Mouse (Mus musculus) erythroblast, embryonic 14.5 days (primary cell): ENCODE results near the gene Gm20517.

Source experiments
- GATA1 ChIP-seq: IDR thresholded peaks from 2 replicates; pipeline ENCODE4 v1.6.1; 2012; ENCODE audit warnings: low read length, inconsistent platforms, mixed read lengths
- TAL1 ChIP-seq: IDR thresholded peaks from 3 replicates; pipeline ENCODE4 v1.6.1; 2012; ENCODE audit warnings: low read length, inconsistent platforms, mixed read lengths

DNA sequence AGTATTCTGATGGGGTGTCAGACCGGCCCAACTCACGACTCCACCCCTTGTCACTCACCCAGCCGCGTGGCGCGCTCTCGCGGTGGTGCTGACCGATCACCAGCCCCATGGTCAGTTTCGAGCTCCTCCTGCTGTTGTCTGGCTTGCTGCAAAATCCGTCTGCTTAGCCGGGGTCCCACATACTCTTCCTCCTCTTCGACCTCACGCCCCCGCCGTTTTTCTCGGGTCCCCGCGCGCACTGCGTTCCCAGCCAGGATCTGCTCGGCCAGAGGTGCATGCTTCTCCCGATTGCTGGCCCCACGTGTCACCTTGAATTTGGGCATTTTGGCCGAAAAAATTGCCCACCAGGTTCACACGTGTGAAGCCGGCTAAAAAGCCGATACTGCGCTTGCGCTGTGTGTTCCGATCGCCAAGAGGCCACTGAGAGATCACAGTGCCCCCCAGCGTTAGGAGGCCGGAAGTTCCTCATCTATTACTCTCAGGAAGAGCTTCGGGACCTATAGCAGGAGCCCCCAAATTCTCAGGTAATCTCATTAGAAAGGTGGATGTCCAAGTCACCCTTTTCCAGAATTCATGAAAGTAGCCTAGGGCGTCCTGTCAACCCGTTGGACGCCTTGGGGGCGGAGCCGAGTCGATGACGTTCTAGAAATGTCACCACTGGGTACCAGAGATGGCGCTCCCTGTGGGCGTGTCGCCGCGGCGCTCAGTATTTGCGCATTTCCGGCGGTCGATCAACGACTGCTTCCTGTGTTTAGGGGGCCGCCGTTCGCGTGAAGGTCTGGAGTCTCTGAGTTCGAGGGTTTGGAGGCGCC lies at the start of gene Gm20517, which contains the start of the genes Bysl and Med20:
- TF ChIP-seq TAL1 (no peak), GATA1 (no peak)
